Mouse (Mus musculus) forebrain, embryonic 14.5 days (tissue): ENCODE data around the gene Ipcef1. TPM values are rescaled to one million over a fixed set of nuclear protein-coding genes. Genes with fewer than 3 reads are reported as not detected.
"Not testable (repeated sequence)": the region's sequence is repeated elsewhere in the genome, so short reads cannot be mapped to it uniquely, and the experiment has no call there.

Experiments used
- ATAC-seq: fragments of 200-750 bp; cut with Nextera tagmentation; 2 replicates; pipeline ENCODE4 v1.8.0; 2017; ENCODE audit warnings: mild to moderate bottlenecking, moderate library complexity
- DNase-seq: peaks from one replicate; pipeline ENCODE4 v3.0.0-alpha.2; 2015; ENCODE audit warnings: low spot score
- H3K27ac ChIP-seq: fragments of 300-500 bp; sonication (generic); 2 replicates; pipeline ENCODE4 v1.5.1; 2014; ENCODE audit warnings: low read depth, mild to moderate bottlenecking, control low read depth, low read length, moderate library complexity
- H3K27me3 ChIP-seq: fragments of 300-500 bp; sonication (generic); replicated peaks from 2 replicates; pipeline ENCODE4 v1.6.1; 2014; ENCODE audit warnings: low read length, control low read depth, mixed read lengths; ENCODE audit not compliant: control insufficient read depth, insufficient read depth
- H3K36me3 ChIP-seq: fragments of 300-500 bp; sonication (generic); 2 replicates; pipeline ENCODE4 v1.6.1; 2014; ENCODE audit warnings: low read length, control low read depth; ENCODE audit not compliant: control insufficient read depth, insufficient read depth
- H3K4me1 ChIP-seq: fragments of 300-500 bp; sonication (generic); 2 replicates; pipeline ENCODE4 v1.6.1; 2014; ENCODE audit warnings: antibody characterized with exemption, low read length, control low read depth; ENCODE audit not compliant: control insufficient read depth, insufficient read depth
- H3K4me2 ChIP-seq: fragments of 300-500 bp; sonication (generic); 2 replicates; pipeline ENCODE4 v1.6.1; 2014; ENCODE audit warnings: mild to moderate bottlenecking, control low read depth, low read length
- H3K4me3 ChIP-seq: fragments of 300-500 bp; sonication (generic); 2 replicates; pipeline ENCODE4 v1.5.1; 2014; ENCODE audit warnings: low read depth, low read length, control low read depth
- H3K9ac ChIP-seq: fragments of 300-500 bp; sonication (generic); 2 replicates; pipeline ENCODE4 v1.6.1; 2014; ENCODE audit warnings: mild to moderate bottlenecking, low read length, control low read depth, moderate library complexity
- H3K9me3 ChIP-seq: fragments of 300-500 bp; sonication (generic); replicated peaks from 2 replicates; pipeline ENCODE4 v1.6.1; 2016; ENCODE audit warnings: low read length, control low read depth, mixed read lengths; ENCODE audit not compliant: control insufficient read depth
- WGBS: fragments of 180-500 bp; shearing (Covaris S2); extraction: QIAGEN DNeasy Blood & Tissue Kit; methylation state at CpG from one replicate; pipeline ENCODE4 v1.1.7; 2014; 5-methylcytosine and 5-hydroxymethylcytosine counted together
- polyA plus RNA-seq: library from polyadenylated mRNA; unstranded; fragments of >200 nt; fragmentation: Nextera tagmentation; extraction: Ambion mirVana; gene quantifications from 2 replicates; pipeline ENCODE4 v1.2.1, GENCODE M21; 2014

The Ipcef1 gene
- polyA plus RNA-seq, 1 experiment from 2014 or later, result 2.0 TPM

- no peak overlapping the region for H3K4me3 ChIP-seq
- DNase-seq, result no peak
- H3K27me3 ChIP-seq, result no peaks in the 10 kb centered on the region
- no peak overlapping the region for H3K4me2 ChIP-seq
- ATAC-seq, result no peak
- H3K4me1 ChIP-seq, result no peaks in the 10 kb centered on the region
- no peaks in the 10 kb centered on the region for H3K36me3 ChIP-seq
- 46% methylated on average over 1 of the region's 1 CpGs for WGBS
- no peak overlapping the region for H3K9ac ChIP-seq
- no peaks in the 10 kb centered on the region for H3K9me3 ChIP-seq
- no peak overlapping the region for H3K27ac ChIP-seq
Observed at GRCm38 (mm10) chr10:7015199-7015598, 37.1 kb downstream of the Ipcef1 start.

DNA sequence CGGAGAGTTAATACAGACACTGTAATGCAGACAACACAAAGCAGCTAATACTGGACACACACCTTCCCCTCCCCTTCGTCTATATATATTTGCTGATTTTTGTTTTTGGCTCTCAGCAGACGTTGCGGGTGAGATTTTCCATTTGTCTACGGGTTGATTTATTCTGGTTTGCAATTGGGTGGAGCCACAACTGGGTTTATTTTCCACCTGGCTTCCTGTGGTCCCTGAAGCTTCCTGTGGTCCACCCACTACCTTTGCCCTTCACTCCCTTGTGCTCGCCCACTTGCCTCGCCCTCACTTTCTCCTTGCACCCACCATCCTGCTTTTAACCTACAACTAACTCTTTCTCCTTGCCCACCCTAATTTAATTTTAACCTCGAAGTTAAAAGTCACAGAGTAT is 41.7 kb downstream of the Ipcef1 start:
- no peaks in the 10 kb centered on the region for H3K9me3 ChIP-seq
- DNase-seq (no peak), ATAC-seq (no peak)
- no peaks in the 10 kb centered on the region for H3K27me3 ChIP-seq
- H3K9ac ChIP-seq, result no peak overlapping the region
- H3K4me2 ChIP-seq, result no peak overlapping the region
- H3K27ac ChIP-seq, result no peak overlapping the region
- H3K36me3 ChIP-seq, result no peaks in the 10 kb centered on the region
- no peaks in the 10 kb centered on the region for H3K4me1 ChIP-seq
- no peak overlapping the region for H3K4me3 ChIP-seq
- 85% methylated on average over 8 of the region's 8 CpGs for WGBS

- Histone ChIP-seq H3K9me3 (no peaks in the 10 kb centered on the region), H3K4me3 (no peak overlapping the region), H3K4me1 (no peaks in the 10 kb centered on the region), H3K27ac (no peak overlapping the region), H3K4me2 (no peak overlapping the region), H3K9ac (no peak overlapping the region), H3K27me3 (no peaks in the 10 kb centered on the region), H3K36me3 (no peaks in the 10 kb centered on the region)
- WGBS, result 26% methylated on average over 5 of the region's 5 CpGs
- ATAC-seq (no peak), DNase-seq (no peak)
Observed at GRCm38 (mm10) chr10:7004980-7005538, 47.2 kb downstream of the Ipcef1 start.

- not testable (repeated sequence) for H3K36me3 ChIP-seq
Observed at GRCm38 (mm10) chr10:7003898-7004297, 48.4 kb downstream of the Ipcef1 start.

GRCm38 (mm10) chr10:6999355-6999754 is 52.9 kb downstream of the Ipcef1 start:
- no peak for ATAC-seq
- H3K4me3 ChIP-seq, result no peak overlapping the region
- no peak overlapping the region for H3K27ac ChIP-seq
- DNase-seq, result no peak
- no peaks in the 10 kb centered on the region for H3K9me3 ChIP-seq
- no peaks in the 10 kb centered on the region for H3K36me3 ChIP-seq
- H3K9ac ChIP-seq, result no peak overlapping the region
- 81% methylated on average over 3 of the region's 3 CpGs for WGBS
- H3K4me1 ChIP-seq, result no peaks in the 10 kb centered on the region
- no peak overlapping the region for H3K4me2 ChIP-seq
- no peaks in the 10 kb centered on the region for H3K27me3 ChIP-seq

More at GRCm38 (mm10) chr10:7003898-7004297, 48.4 kb downstream of the Ipcef1 start:
- not testable (repeated sequence) for H3K4me2 ChIP-seq, ATAC-seq, H3K4me3 ChIP-seq, H3K27me3 ChIP-seq, H3K27ac ChIP-seq, H3K9me3 ChIP-seq, DNase-seq, H3K4me1 ChIP-seq, H3K9ac ChIP-seq

- Histone ChIP-seq H3K9ac (no peak overlapping the region), H3K4me3 (no peak overlapping the region), H3K36me3 (no peaks in the 10 kb centered on the region), H3K4me1 (no peaks in the 10 kb centered on the region), H3K9me3 (no peaks in the 10 kb centered on the region), H3K27me3 (no peaks in the 10 kb centered on the region), H3K4me2 (no peak overlapping the region), H3K27ac (no peak overlapping the region)
- DNase-seq (no peak), ATAC-seq (no peak)
- WGBS, result 91% methylated on average over 4 of the region's 4 CpGs
Observed at GRCm38 (mm10) chr10:6998576-6999250, 53.6 kb downstream of the Ipcef1 start.

DNA sequence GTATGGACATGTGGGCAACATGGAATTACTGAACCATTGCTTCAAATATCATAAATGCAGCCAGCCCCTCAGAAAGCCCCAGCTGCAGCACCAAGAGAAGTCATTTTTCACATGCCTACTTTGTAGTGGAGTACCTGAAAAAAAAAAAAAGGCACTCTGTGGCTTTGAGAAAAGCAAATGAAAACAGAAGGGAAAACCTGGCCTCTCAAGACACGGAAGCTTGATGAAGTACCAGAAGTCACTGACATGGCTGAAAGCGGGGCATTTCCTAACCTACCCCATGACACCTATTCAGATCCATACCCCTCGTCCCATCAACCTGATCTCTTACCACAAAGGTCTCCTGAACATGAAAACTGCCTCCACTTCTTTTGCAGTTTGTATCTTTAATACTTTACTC is 55.4 kb downstream of the Ipcef1 start:
- Histone ChIP-seq H3K27me3 (no peaks in the 10 kb centered on the region), H3K4me1 (no peaks in the 10 kb centered on the region), H3K9ac (no peak overlapping the region), H3K27ac (no peak overlapping the region), H3K9me3 (no peaks in the 10 kb centered on the region), H3K36me3 (no peaks in the 10 kb centered on the region), H3K4me2 (no peak overlapping the region), H3K4me3 (no peak overlapping the region)
- WGBS, result 75% methylated on average over 3 of the region's 3 CpGs
- no peak for DNase-seq
- no peak for ATAC-seq

DNA sequence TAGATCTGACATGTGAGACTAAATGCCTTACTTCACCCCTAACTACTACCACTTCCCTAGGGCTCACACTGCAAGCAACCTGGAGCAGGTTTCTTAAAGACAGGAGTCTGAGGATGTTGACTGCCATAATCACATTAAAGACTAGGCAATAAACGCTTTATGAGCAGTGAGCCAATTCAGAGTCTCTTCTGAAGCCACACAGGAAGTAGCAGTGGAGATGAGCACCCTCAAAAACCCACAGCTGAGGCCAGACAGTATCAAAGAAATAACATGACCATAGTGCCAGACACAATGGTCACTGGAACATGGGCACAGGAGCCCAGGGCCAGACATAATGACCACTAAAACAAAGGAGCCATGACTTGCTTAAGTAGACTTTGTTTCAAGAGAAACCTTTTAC is 63.7 kb downstream of the Ipcef1 start:
- Histone ChIP-seq H3K36me3 (no peaks in the 10 kb centered on the region), H3K4me2 (no peak overlapping the region), H3K4me3 (no peak overlapping the region), H3K4me1 (no peaks in the 10 kb centered on the region), H3K27ac (no peak overlapping the region), H3K27me3 (no peaks in the 10 kb centered on the region), H3K9ac (no peak overlapping the region), H3K9me3 (no peaks in the 10 kb centered on the region)
- no peak for ATAC-seq
- 100% methylated on average over 1 of the region's 1 CpGs for WGBS
- no peak for DNase-seq

GRCm38 (mm10) chr10:6987399-6988098 is 64.7 kb downstream of the Ipcef1 start:
- WGBS, result 75% methylated on average over 4 of the region's 4 CpGs
- H3K9ac ChIP-seq, result no peak overlapping the region
- no peaks in the 10 kb centered on the region for H3K27me3 ChIP-seq
- H3K27ac ChIP-seq, result no peak overlapping the region
- H3K4me3 ChIP-seq, result no peak overlapping the region
- H3K36me3 ChIP-seq, result no peaks in the 10 kb centered on the region
- ATAC-seq, result no peak
- no peak overlapping the region for H3K4me2 ChIP-seq
- H3K9me3 ChIP-seq, result no peaks in the 10 kb centered on the region
- no peaks in the 10 kb centered on the region for H3K4me1 ChIP-seq
- DNase-seq, result no peak
